Mouse (Mus musculus) embryonic facial prominence, embryonic 13.5 days (tissue): ENCODE results near the gene Tceal7. TPM values are rescaled to one million over a fixed set of nuclear protein-coding genes. Genes with fewer than 3 reads are reported as not detected.
A peak's percentile ranks its signal among the peaks of the same experiment; 100 is the strongest.
"Not testable (repeated sequence)": the region's sequence is repeated elsewhere in the genome, so short reads cannot be mapped to it uniquely, and the experiment has no call there.

Experiments
- ATAC-seq: fragments of 200-750 bp; cut with Nextera tagmentation; 2 replicates; pipeline ENCODE4 v1.8.0; 2017; ENCODE audit warnings: low read depth; ENCODE audit not compliant: insufficient number of reproducible peaks, insufficient read depth, low FRiP score, low TSS enrichment
- H3K27ac ChIP-seq: fragments of 300-500 bp; sonication (generic); 2 replicates; pipeline ENCODE4 v1.5.1; 2015; ENCODE audit warnings: moderate library complexity, mild to moderate bottlenecking, inconsistent platforms
- H3K27me3 ChIP-seq: fragments of 300-500 bp; sonication (generic); 2 replicates; pipeline ENCODE4 v1.6.1; 2015; ENCODE audit warnings: mild to moderate bottlenecking, inconsistent platforms
- H3K36me3 ChIP-seq: fragments of 300-500 bp; sonication (generic); 2 replicates; pipeline ENCODE4 v1.6.1; 2015; ENCODE audit warnings: mild to moderate bottlenecking, inconsistent platforms
- H3K4me1 ChIP-seq: fragments of 300-500 bp; sonication (generic); 2 replicates; pipeline ENCODE4 v1.6.1; 2015; ENCODE audit warnings: inconsistent platforms
- H3K4me2 ChIP-seq: fragments of 300-500 bp; sonication (generic); 2 replicates; pipeline ENCODE4 v1.6.1; 2015; ENCODE audit warnings: moderate library complexity, mild to moderate bottlenecking, inconsistent platforms
- H3K4me3 ChIP-seq: fragments of 300-500 bp; sonication (generic); 2 replicates; pipeline ENCODE4 v1.5.1; 2015; ENCODE audit warnings: mild to moderate bottlenecking, inconsistent platforms
- H3K9ac ChIP-seq: fragments of 300-500 bp; sonication (generic); 2 replicates; pipeline ENCODE4 v1.6.1; 2015; ENCODE audit warnings: mild to moderate bottlenecking, inconsistent platforms
- H3K9me3 ChIP-seq: fragments of 300-500 bp; sonication (generic); 2 replicates; pipeline ENCODE4 v1.6.1; 2016; ENCODE audit warnings: inconsistent platforms
- WGBS: fragments of 180-500 bp; shearing (Covaris S2); methylation state at CpG from one replicate; pipeline ENCODE4 v1.1.7; 2015; ENCODE audit warnings: mixed read lengths; 5-methylcytosine and 5-hydroxymethylcytosine counted together
- microRNA-seq: library from miRNA; unstranded; fragments of <30 nt; microRNA quantifications from one replicate; pipeline ENCODE4, GENCODE M21; 2016
- polyA plus RNA-seq: library from polyadenylated mRNA; unstranded; fragments of >200 nt; fragmentation: Nextera tagmentation; extraction: Ambion mirVana; gene quantifications from 2 replicates; pipeline ENCODE4 v1.2.1, GENCODE M21; 2015

Tceal7 gene
- polyA plus RNA-seq, 1 experiment from 2014 or later, result 5.9 TPM

DNA sequence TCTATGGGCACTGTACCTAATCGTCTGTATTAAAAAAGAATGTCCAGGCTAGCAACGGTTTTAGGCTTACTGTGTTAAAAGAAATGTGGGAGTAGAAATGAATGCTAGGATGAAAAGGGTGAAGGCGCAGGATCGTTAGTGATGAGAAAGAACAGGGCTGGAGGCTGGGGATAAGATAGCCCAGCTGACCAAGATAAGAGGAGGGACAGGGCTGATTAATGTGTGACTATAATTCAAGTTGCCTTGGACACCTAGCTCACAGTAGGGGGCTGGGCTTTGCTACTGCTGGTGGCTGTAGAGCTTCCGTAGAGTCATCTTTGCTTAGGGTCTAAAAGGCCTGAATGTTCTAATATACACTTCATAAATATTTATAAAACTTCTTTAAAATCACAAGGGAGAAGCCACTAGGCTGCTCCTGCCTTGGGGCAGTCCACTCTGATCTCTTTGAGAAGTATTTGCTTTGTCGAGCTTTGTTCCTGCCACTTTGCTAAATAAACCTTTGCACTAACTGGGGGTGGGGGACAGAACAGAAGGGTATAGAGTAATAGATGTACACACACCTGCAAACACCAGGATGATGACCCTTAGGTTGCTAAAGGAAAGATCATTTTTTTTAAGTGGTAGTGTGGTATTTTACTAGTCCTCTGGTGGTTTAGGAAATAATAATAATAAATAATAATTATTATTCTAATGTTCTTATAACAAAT, 37.6 kb downstream of the Tceal7 start:
- 75% methylated on average over 6 of the region's 6 CpGs for WGBS
- ATAC-seq, result no peak

DNA sequence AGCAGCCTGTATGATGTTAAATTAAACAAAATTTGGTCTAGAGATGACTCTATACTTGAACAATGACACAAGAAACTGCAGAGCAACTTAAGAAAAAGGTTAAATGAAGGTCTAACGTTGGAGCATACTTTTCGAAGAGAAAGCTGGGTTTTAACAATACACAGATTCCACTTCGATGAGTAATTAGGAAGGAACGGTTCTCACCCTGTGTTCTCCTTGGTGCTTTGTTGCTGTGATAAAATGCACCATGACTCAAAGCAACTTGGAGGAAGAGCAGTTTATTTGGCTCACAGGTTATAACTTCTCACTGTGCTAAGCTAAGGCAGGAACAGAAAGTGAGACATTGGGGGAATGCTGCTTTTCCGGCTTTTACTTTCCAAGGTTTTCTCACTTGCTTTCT, 53.1 kb downstream of the Tceal7 start:
- H3K9me3 ChIP-seq, result no peaks in the 10 kb centered on the region
- H3K36me3 ChIP-seq, result peaks cover 5% of the 10 kb centered on the region; the same call in 1 of the 2 replicates
- WGBS, result 83% methylated on average over 5 of the region's 5 CpGs

More for the DNA sequence above, 37.6 kb downstream of the Tceal7 start:
- Histone ChIP-seq H3K9ac (no peak overlapping the region), H3K27ac (no peak overlapping the region), H3K4me1 (no peaks in the 10 kb centered on the region), H3K27me3 (peaks cover 5% of the 10 kb centered on the region; the same call in 1 of the 2 replicates), H3K4me2 (no peak overlapping the region), H3K4me3 (no peak overlapping the region), H3K36me3 (no peaks in the 10 kb centered on the region), H3K9me3 (no peaks in the 10 kb centered on the region)

GRCm38 (mm10) chrX:136268173-136268572, 53.6 kb downstream of the Tceal7 start:
- no peak overlapping the region for H3K27ac ChIP-seq
- 76% methylated on average over 4 of the region's 4 CpGs for WGBS
- peaks cover 7% of the 10 kb centered on the region for H3K27me3 ChIP-seq
- ATAC-seq, result no peak
- H3K9me3 ChIP-seq, result no peaks in the 10 kb centered on the region
- H3K9ac ChIP-seq, result no peak overlapping the region
- no peak overlapping the region for H3K4me2 ChIP-seq
- peaks cover 6% of the 10 kb centered on the region for H3K4me1 ChIP-seq
- H3K4me3 ChIP-seq, result no peak overlapping the region
- H3K36me3 ChIP-seq, result peaks cover 5% of the 10 kb centered on the region; the same call in 1 of the 2 replicates

More for the DNA sequence above, 53.1 kb downstream of the Tceal7 start:
- Histone ChIP-seq H3K27ac (no peak overlapping the region), H3K4me1 (peaks cover 6% of the 10 kb centered on the region), H3K4me3 (no peak overlapping the region), H3K4me2 (no peak overlapping the region), H3K9ac (no peak overlapping the region), H3K27me3 (peaks cover 11% of the 10 kb centered on the region)
- ATAC-seq, result no peak

DNA sequence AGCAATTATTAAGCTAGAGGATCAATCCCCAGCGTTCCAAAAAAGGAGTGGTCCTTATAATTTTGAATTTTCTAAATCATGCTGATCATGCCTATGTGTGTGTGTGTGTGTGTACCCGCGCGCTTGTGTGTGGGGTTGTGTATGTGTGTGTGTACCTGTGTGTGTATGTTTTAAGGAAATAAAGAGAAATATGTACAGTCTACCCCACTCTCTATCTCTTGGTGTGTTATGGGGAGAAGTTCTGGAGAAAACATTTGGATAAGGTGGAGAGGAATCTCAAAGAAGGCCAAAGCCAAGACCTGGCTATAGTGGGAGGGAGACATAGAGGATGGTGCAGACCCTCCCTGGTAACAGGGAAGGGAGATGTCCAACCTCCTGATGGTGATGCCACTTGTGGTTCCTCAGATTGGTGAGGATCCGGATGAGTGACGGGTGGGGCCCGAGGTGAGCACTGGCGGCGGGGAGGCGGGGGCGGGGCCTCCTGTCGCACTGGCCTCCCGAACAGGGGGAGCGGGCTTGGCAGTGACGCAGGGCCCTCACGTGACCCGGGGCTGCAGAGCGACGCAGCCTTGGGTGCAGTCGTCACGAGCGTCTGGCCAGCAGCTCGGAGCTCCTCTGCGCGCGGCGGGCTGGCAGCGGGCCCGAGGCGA, 55.3 kb downstream of the Tceal7 start, which contains the start of gene Bex3:
Gene Bex3 (plus strand): TSS at position 511 of the 650 bp plus-strand sequence.
- Histone ChIP-seq H3K4me2 (peak within 1 kb of the TSS; percentile 52), H3K9ac (peak within 1 kb of the TSS; percentile 71), H3K4me3 (peak within 1 kb of the TSS; percentile 47)
- not testable (repeated sequence) for H3K27me3 ChIP-seq, H3K4me1 ChIP-seq, H3K36me3 ChIP-seq, H3K27ac ChIP-seq, H3K9me3 ChIP-seq
- ATAC-seq, result peak; percentile 96
- WGBS, result 58% methylated on average over 7 of the region's 30 CpGs

DNA sequence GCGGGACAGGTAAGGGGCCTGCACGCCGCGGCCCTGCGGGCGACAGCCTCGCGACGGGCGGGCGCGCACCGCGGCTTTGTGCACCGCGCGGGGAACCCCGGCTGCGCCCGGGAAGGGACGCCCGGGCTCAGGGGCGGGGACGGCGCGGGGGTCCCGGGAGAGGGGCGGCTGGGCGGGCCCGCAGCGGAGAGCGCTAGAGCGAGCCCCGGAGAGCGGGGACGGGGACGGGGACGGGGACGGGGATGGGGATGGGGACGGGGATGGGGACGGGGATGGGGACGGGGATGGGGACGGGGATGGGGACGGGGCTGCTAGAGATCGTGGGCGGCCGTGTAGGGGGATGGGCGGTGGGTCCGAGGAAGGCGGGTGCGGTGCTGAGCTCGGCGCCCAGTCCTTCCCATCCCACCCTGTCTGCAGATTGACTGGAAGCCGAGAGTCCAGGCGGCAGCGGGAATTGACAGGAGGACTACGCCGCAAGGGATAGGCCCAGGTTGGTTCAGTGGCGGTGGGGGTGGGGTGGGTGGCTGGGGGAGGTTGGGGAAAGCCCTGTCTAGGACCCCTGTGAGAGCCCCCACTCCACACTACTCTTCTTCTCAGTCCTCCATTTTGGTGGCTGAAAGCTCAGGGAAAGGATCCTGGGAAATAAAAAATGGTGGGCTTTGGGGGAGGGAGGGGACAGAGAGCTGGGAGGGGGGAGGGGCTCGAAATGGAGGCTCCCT, 56.0 kb downstream of the Tceal7 start:
- Histone ChIP-seq H3K4me2 (peak overlapping the region; percentile 52), H3K4me3 (peak overlapping the region; percentile 47), H3K9ac (peak overlapping the region; percentile 71)
- not testable (repeated sequence) for H3K9me3 ChIP-seq, H3K36me3 ChIP-seq, H3K4me1 ChIP-seq, H3K27ac ChIP-seq, H3K27me3 ChIP-seq
- ATAC-seq, result peak; percentile 38
- WGBS, result 19% methylated on average over 5 of the region's 60 CpGs

- no peak overlapping the region for H3K4me2 ChIP-seq
- peaks cover 5% of the 10 kb centered on the region; the same call in 1 of the 2 replicates for H3K36me3 ChIP-seq
- no peak overlapping the region for H3K27ac ChIP-seq
- no peak for ATAC-seq
- peaks cover 14% of the 10 kb centered on the region for H3K27me3 ChIP-seq
- no peaks in the 10 kb centered on the region for H3K9me3 ChIP-seq
- H3K9ac ChIP-seq, result no peak overlapping the region
- H3K4me3 ChIP-seq, result no peak overlapping the region
- peaks cover 6% of the 10 kb centered on the region for H3K4me1 ChIP-seq
- whole genome bisulfite sequencing, result 12% methylated on average over 3 of the region's 3 CpGs
Observed at GRCm38 (mm10) chrX:136274542-136274941, 60.0 kb downstream of the Tceal7 start.

GRCm38 (mm10) chrX:136275386-136275785, 60.8 kb downstream of the Tceal7 start:
- H3K9ac ChIP-seq, result no peak overlapping the region
- peaks cover 6% of the 10 kb centered on the region for H3K4me1 ChIP-seq
- peaks cover 5% of the 10 kb centered on the region; the same call in 1 of the 2 replicates for H3K36me3 ChIP-seq
- H3K9me3 ChIP-seq, result no peaks in the 10 kb centered on the region
- no peak overlapping the region for H3K4me2 ChIP-seq
- no peak for ATAC-seq
- no peak overlapping the region for H3K4me3 ChIP-seq
- H3K27me3 ChIP-seq, result peaks cover 17% of the 10 kb centered on the region
- 37% methylated on average over 3 of the region's 3 CpGs for WGBS
- H3K27ac ChIP-seq, result no peak overlapping the region

Small RNA genes lying within 50 kb of the gene (microRNA-seq; reads per million reads assigned to microRNA genes)
- not detected for gene Mir6383

Other genes starting within 250 kb of the Tceal7 start
- 79.2 and 89.1 TPM in 2 replicates for gene Arxes2, start 221.0 kb upstream of the Tceal7 start, polyA plus RNA-seq
- gene Arxes1, start 181.4 kb upstream of the Tceal7 start, polyA plus RNA-seq, result 41.0 and 44.1 TPM in 2 replicates
- gene Bex2, start 146.5 kb upstream of the Tceal7 start, polyA plus RNA-seq, result 140 and 144 TPM in 2 replicates
- gene Nxf3, start 129.5 kb upstream of the Tceal7 start, polyA plus RNA-seq, result not detected in 2 replicates
- gene Bex4, start 75.8 kb upstream of the Tceal7 start, polyA plus RNA-seq, result 60.8 and 65.9 TPM in 2 replicates
- 222 and 235 TPM in 2 replicates for gene Tceal8, start 42.4 kb upstream of the Tceal7 start, polyA plus RNA-seq
- gene Tceal5, start 10.9 kb upstream of the Tceal7 start, polyA plus RNA-seq, result 8.2 and 11.3 TPM in 2 replicates
- gene Bex1, start 734 bp downstream of the Tceal7 start, polyA plus RNA-seq, result 85.0 and 87.7 TPM in 2 replicates
- 688 and 793 TPM in 2 replicates for gene Tceal9, start 30.3 kb downstream of the Tceal7 start, polyA plus RNA-seq
- 531 and 542 TPM in 2 replicates for gene Bex3, start 55.5 kb downstream of the Tceal7 start, polyA plus RNA-seq